Mouse (Mus musculus) olfactory bulb, adult 2 months (tissue): ENCODE data around the gene Lama5.

Experiments used
- CTCF ChIP-seq: fragments of 200-500 bp; IDR thresholded peaks from 2 replicates; pipeline ENCODE4 v1.5.1; 2012; ENCODE audit warnings: low read depth, mild to moderate bottlenecking, low read length, moderate library complexity; ENCODE audit not compliant: insufficient read depth
- POLR2A ChIP-seq: fragments of 200-500 bp; IDR thresholded peaks from 2 replicates; pipeline ENCODE4 v1.6.1; 2012; ENCODE audit warnings: mild to moderate bottlenecking, low read depth, low read length, moderate library complexity; ENCODE audit not compliant: insufficient read depth

GRCm38 (mm10) chr2:180208976-180209375, 16.7 kb downstream of the Lama5 start:
- TF ChIP-seq POLR2A, result no peak
- no peak for TF ChIP-seq CTCF
